Mouse (Mus musculus) testis, adult 2 months (tissue): ENCODE measurements around the gene Smarcd2.

Experiments used
- CTCF ChIP-seq: fragments of 200-500 bp; IDR thresholded peaks from 2 replicates; pipeline ENCODE4 v1.5.1; 2012; ENCODE audit warnings: low read depth, mild to moderate bottlenecking, inconsistent platforms, low read length, moderate library complexity; ENCODE audit not compliant: control insufficient read depth, insufficient read depth, insufficient replicate concordance
- POLR2A ChIP-seq: fragments of 200-500 bp; IDR thresholded peaks from 2 replicates; pipeline ENCODE4 v1.6.1; 2012; ENCODE audit warnings: low read depth, mild to moderate bottlenecking, inconsistent platforms, low read length, moderate library complexity; ENCODE audit not compliant: control insufficient read depth

- TF ChIP-seq POLR2A (no peak), CTCF (no peak)
These were observed 1.0 kb upstream of the Smarcd2 start for GRCm38 (mm10) chr11:106273811-106274210.
